ENCODE assay signal across 20 mouse cellular contexts in genomic region chr16:66731212-66731611, GRCm38 (mm10).
DNase-seq lines count a peak whose midpoint lies in the region; ATAC-seq lines count a peak whose summit lies in the region.
"Had no signal": no experiment of that assay in that cellular context is flagged by ENCODE, and none has a peak within 500 bp of the region (broad histone marks: within the 10 kb centered on the region; RNA-seq: fewer than 3 reads in every experiment).

No protein-coding gene starts in this region.

- no peak for DNase-seq in neural tube, embryonic 10.5 days (ENCODE audit: extremely low spot score, low spot score)
- DNase-seq in thymus, postnatal 0 days (ENCODE audit: low spot score), result no peak
- DNase-seq in testis, postnatal 14 days (ENCODE audit: low spot score), result no peak
- no peak for DNase-seq in gastrocnemius, postnatal 25 days
- DNase-seq: B cell, adult 2 months; cerebellum, adult 9-10 months; gastrocnemius, postnatal 14 days; kidney, adult 9 months; layer of hippocampus, postnatal 36 days; left cerebral cortex, postnatal 4 days; lung, embryonic 14.5 days; thymus, postnatal 36 days had no signal

- H3K27me3 ChIP-seq in neural tube, embryonic 12.5 days (replicated peaks), result no peaks in the 10 kb centered on the region
- H3K27me3 ChIP-seq in hindbrain, embryonic 13.5 days, result no peaks in the 10 kb centered on the region
- no peaks in the 10 kb centered on the region for H3K27me3 ChIP-seq in midbrain, embryonic 16.5 days (ENCODE audit: control insufficient read depth, insufficient read depth, low read depth, low read length)
- H3K27me3 ChIP-seq: heart, embryonic 12.5 days; Patski; stomach, embryonic 15.5 days had no signal

- no peak overlapping the region for H3K4me3 ChIP-seq in neural tube, embryonic 12.5 days
- H3K4me3 ChIP-seq in hindbrain, embryonic 13.5 days, result no peak overlapping the region
- H3K4me3 ChIP-seq in midbrain, embryonic 16.5 days (ENCODE audit: low read depth, low read length), result no peak overlapping the region
- H3K4me3 ChIP-seq: heart, embryonic 12.5 days; myocyte; stomach, embryonic 15.5 days had no signal

- 62% methylated on average over 3 of the region's 3 CpGs for WGBS in neural tube, embryonic 12.5 days
- WGBS in hindbrain, embryonic 13.5 days, result 50% methylated on average over 3 of the region's 3 CpGs
- WGBS in midbrain, embryonic 16.5 days, result 41% methylated on average over 3 of the region's 3 CpGs

- no peak overlapping the region for H3K27ac ChIP-seq in neural tube, embryonic 12.5 days
- no peak overlapping the region for H3K27ac ChIP-seq in hindbrain, embryonic 13.5 days
- H3K27ac ChIP-seq in midbrain, embryonic 16.5 days (ENCODE audit: low read length), result no peak overlapping the region
- H3K27ac ChIP-seq: stomach, embryonic 15.5 days had no signal

- H3K9me3 ChIP-seq in neural tube, embryonic 12.5 days, result no peaks in the 10 kb centered on the region
- no peaks in the 10 kb centered on the region for H3K9me3 ChIP-seq in hindbrain, embryonic 13.5 days
- no peaks in the 10 kb centered on the region for H3K9me3 ChIP-seq in midbrain, embryonic 16.5 days (replicated peaks; ENCODE audit: control insufficient read depth, low read length, poor library complexity, severe bottlenecking)
- H3K9me3 ChIP-seq: heart, embryonic 12.5 days; stomach, embryonic 15.5 days had no signal

- no peak overlapping the region for H3K4me2 ChIP-seq in neural tube, embryonic 12.5 days (replicated peaks)
- no peak overlapping the region for H3K4me2 ChIP-seq in hindbrain, embryonic 13.5 days
- H3K4me2 ChIP-seq in midbrain, embryonic 16.5 days (ENCODE audit: low read length), result no peak overlapping the region
- H3K4me2 ChIP-seq: heart, embryonic 12.5 days; liver, embryonic 11.5 days; lung, embryonic 14.5 days; stomach, embryonic 15.5 days had no signal

- no peak overlapping the region for H3K9ac ChIP-seq in neural tube, embryonic 12.5 days
- H3K9ac ChIP-seq in hindbrain, embryonic 13.5 days, result no peak overlapping the region
- H3K9ac ChIP-seq in midbrain, embryonic 16.5 days (ENCODE audit: low read depth, low read length), result no peak overlapping the region
- H3K9ac ChIP-seq: heart, embryonic 12.5 days; lung, embryonic 14.5 days; stomach, embryonic 15.5 days had no signal

- ATAC-seq in neural tube, embryonic 12.5 days (ENCODE audit: low FRiP score, low read depth), result peak; percentile 64; the same call in 1 of the 2 replicates
- ATAC-seq in hindbrain, embryonic 13.5 days (ENCODE audit: low FRiP score), result peak; percentile 88; the same call in 1 of the 2 replicates
- ATAC-seq in midbrain, embryonic 16.5 days, result peak; percentile 95
- ATAC-seq: Patski had no signal

- H3K4me1 ChIP-seq in neural tube, embryonic 12.5 days, result no peaks in the 10 kb centered on the region
- no peaks in the 10 kb centered on the region for H3K4me1 ChIP-seq in hindbrain, embryonic 13.5 days (replicated peaks)
- no peaks in the 10 kb centered on the region for H3K4me1 ChIP-seq in midbrain, embryonic 16.5 days (ENCODE audit: control insufficient read depth, insufficient read depth, low read length)
- H3K4me1 ChIP-seq: heart, embryonic 12.5 days; stomach, embryonic 15.5 days had no signal

- no peaks in the 10 kb centered on the region for H3K36me3 ChIP-seq in neural tube, embryonic 12.5 days
- no peaks in the 10 kb centered on the region for H3K36me3 ChIP-seq in hindbrain, embryonic 13.5 days
- no peaks in the 10 kb centered on the region for H3K36me3 ChIP-seq in midbrain, embryonic 16.5 days (ENCODE audit: control insufficient read depth, insufficient read depth, low read length)
- H3K36me3 ChIP-seq: heart, embryonic 12.5 days; stomach, embryonic 15.5 days had no signal
